ENCODE assay signal across 8 mouse cellular contexts in genomic region chr9:97018677-97019147, GRCm38 (mm10). TPM values are rescaled to one million over a fixed set of nuclear protein-coding genes. Genes with fewer than 3 reads are reported as not detected.
A peak's percentile ranks its signal among the peaks of the same experiment; 100 is the strongest.
DNase-seq lines count a peak whose midpoint lies in the region; ATAC-seq lines count a peak whose summit lies in the region.

Gene Spsb4 (minus strand): TSS chr9:97018843.

- peak within 1 kb of the TSS; percentile 80 for H3K4me2 ChIP-seq in hindbrain, embryonic 13.5 days

- peak within 1 kb of the TSS; percentile 80 for H3K4me3 ChIP-seq in hindbrain, embryonic 13.5 days

- ATAC-seq in hindbrain, embryonic 13.5 days (ENCODE audit: low FRiP score): peak; percentile 89

- no peaks in the 10 kb centered on the region for H3K27me3 ChIP-seq in hindbrain, embryonic 13.5 days

- peak; percentile 9 for DNase-seq in NIH3T3 (ENCODE audit: low read depth)
- DNase-seq in cerebellum, postnatal 10 days: peak; percentile 88 to 92
- DNase-seq in frontal cortex, postnatal 36 days (ENCODE audit: low spot score in 2 of 2): peak; percentile 58
- peak; percentile 62 to 75 for DNase-seq in layer of hippocampus, postnatal 36 days
- peak; percentile 59 for DNase-seq in lung, postnatal 36 days
- DNase-seq in retina, postnatal 1 day: peak; percentile 98
- peak; percentile 37 for DNase-seq in urinary bladder, postnatal 10 days (ENCODE audit: low spot score)

- 0% methylated on average over 35 of the region's 47 CpGs for WGBS in hindbrain, embryonic 13.5 days

- peak within 1 kb of the TSS; percentile 99 for H3K27ac ChIP-seq in hindbrain, embryonic 13.5 days

- peak within 1 kb of the TSS; percentile 97 for H3K9ac ChIP-seq in hindbrain, embryonic 13.5 days

- peaks cover 58% of the 10 kb centered on the region for H3K4me1 ChIP-seq in hindbrain, embryonic 13.5 days (replicated peaks)

- no peaks in the 10 kb centered on the region for H3K36me3 ChIP-seq in hindbrain, embryonic 13.5 days

- no peaks in the 10 kb centered on the region for H3K9me3 ChIP-seq in hindbrain, embryonic 13.5 days

RNA-seq across cellular contexts. Expression of gene Spsb4, which starts in this region (rescaled TPM):
- polyA plus RNA-seq in hindbrain, embryonic 13.5 days (2015; fragmentation: Nextera tagmentation; extraction: Ambion mirVana): 50.3 and 52.3 TPM in 2 replicates
- total RNA-seq in layer of hippocampus, postnatal 36 days (2021): 1 to 10 TPM; 4.7 to 5.9 TPM

Comparison
In these comparisons a context has a peak if more than half of its experiments do, and no peak if none do; other contexts are left out.
1. Peak in every context shown above with its lines: DNase-seq, ATAC-seq, H3K4me3 ChIP-seq and H3K27ac ChIP-seq.
2. DNase-seq: peak in every context shown above with its lines; median percentile 98 in retina, postnatal 1 day; 90 in cerebellum, postnatal 10 days; 68 in layer of hippocampus, postnatal 36 days; 59 in lung, postnatal 36 days; 58 in frontal cortex, postnatal 36 days; 37 in urinary bladder, postnatal 10 days; 9 in NIH3T3.